Mouse (Mus musculus): ENCODE measurements at regions not wholly inside any gene's neighbourhood (a gene's known extent, or its start where the extent isn't known, plus 50 kb on each side); places are given as distances from the start of the nearest gene placed in this dataset.

DNA sequence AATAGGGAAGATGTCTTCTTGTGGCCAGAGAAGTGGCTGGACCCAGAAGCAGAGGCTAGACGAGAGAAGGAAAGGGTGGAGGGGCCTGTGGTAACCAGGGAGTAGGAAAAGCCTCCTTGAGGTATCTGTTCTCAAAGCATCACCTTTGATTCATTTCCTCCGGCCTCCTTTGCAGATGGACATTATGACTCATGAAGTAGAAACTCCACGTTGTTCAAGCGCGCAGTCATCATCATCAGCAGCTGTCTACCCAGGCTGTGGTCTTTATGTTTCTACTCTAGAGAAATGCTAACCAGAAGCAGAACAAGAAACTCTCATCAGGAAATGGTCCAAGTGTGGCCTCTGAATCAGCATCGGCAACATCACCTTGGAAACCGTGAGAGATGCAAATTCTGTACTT is 50.3 kb upstream of the Acpp start:
- DNase-seq: no peak

Data from right cerebral cortex, postnatal 4 days (tissue).